Mouse (Mus musculus) heart, postnatal 14 days (tissue): Measurements from ENCODE around the gene Ifi35. TPM values are rescaled to one million over a fixed set of nuclear protein-coding genes. Genes with fewer than 3 reads are reported as not detected.

Experiments
- DNase-seq, 2 experiments: peaks; one replicate each; pipeline ENCODE4 v3.0.0; 2021 to 2022
- intact Hi-C: fragments of 180-260 bp; cut with DNase I; formaldehyde crosslinking; loops from one replicate; pipeline ENCODE4 v1.15.1; 2025
- microRNA-seq, 2 experiments: library from miRNA; unstranded; fragments of <30 nt; microRNA quantifications; one replicate each; pipeline ENCODE4 v1.2.0; 2021 to 2022
- total RNA-seq, 2 experiments: library from RNA; stranded (reverse); gene quantifications; 2 replicates each; pipeline ENCODE4 v1.2.3; 2021

The Ifi35 gene
- total RNA-seq, 2 experiments from 2014 or later = 12.2 TPM

GRCm38 (mm10) chr11:101507090-101507489, 58.9 kb downstream of the Ifi35 start:
- DNase-seq = no peak
- intact Hi-C loops = no loop called here

Small RNA genes lying within 50 kb of the gene (microRNA-seq; reads per million reads assigned to microRNA genes)
- 0.12 to 5.1 reads per million in 2 experiments for gene Mir6929

Other genes with a start within 250 kb of the Ifi35 start
- 10 to 100 TPM; 24.0 to 27.5 TPM for gene Ezh1, start 221.9 kb upstream of the Ifi35 start, total RNA-seq
- gene Ramp2, start 202.4 kb upstream of the Ifi35 start, total RNA-seq = 100 to 1,000 TPM; 149 to 167 TPM
- 10 to 100 TPM; 76.4 to 81.0 TPM for gene Vps25, start 194.7 kb upstream of the Ifi35 start, total RNA-seq
- gene Wnk4, start 187.8 kb upstream of the Ifi35 start, total RNA-seq = 10 to 100 TPM in 1 of 2 experiments, 1 to 10 TPM in 1; 7.0 to 11.7 TPM
- under 1 TPM; 0.24 to 0.39 TPM for gene Cntd1, start 169.4 kb upstream of the Ifi35 start, total RNA-seq
- gene Coa3, start 169.3 kb upstream of the Ifi35 start, total RNA-seq = 10 to 100 TPM; 84.0 to 89.7 TPM
- 10 to 100 TPM; 90.0 to 96.3 TPM for gene Becn1, start 146.1 kb upstream of the Ifi35 start, total RNA-seq
- 10 to 100 TPM; 80.9 to 96.0 TPM for gene Psme3, start 132.2 kb upstream of the Ifi35 start, total RNA-seq
- 1 to 10 TPM; 3.1 to 3.2 TPM for gene Aoc2, start 123.3 kb upstream of the Ifi35 start, total RNA-seq
- gene Aoc3, start 117.8 kb upstream of the Ifi35 start, total RNA-seq = 10 to 100 TPM; 36.9 to 42.0 TPM
- gene G6pc, start 80.8 kb upstream of the Ifi35 start, total RNA-seq = not detected
- 10 to 100 TPM; 14.2 to 21.3 TPM for gene Aarsd1, start 30.8 kb upstream of the Ifi35 start, total RNA-seq
- 10 to 100 TPM in 1 of 2 experiments, 1 to 10 TPM in 1; 3.2 to 11.2 TPM for gene Gm27029, start 23.6 kb upstream of the Ifi35 start, total RNA-seq
- gene Rundc1, start 23.3 kb upstream of the Ifi35 start, total RNA-seq = 10 to 100 TPM; 10.8 to 11.1 TPM
- 10 to 100 TPM; 60.2 to 61.2 TPM for gene Ptges3l, start 23.1 kb upstream of the Ifi35 start, total RNA-seq
- gene Rpl27, start 6.1 kb upstream of the Ifi35 start, total RNA-seq = 10 to 100 TPM; 49.7 to 52.9 TPM
- 1 to 10 TPM; 5.9 to 6.7 TPM for gene Rnd2, start 16.6 kb downstream of the Ifi35 start, total RNA-seq
- gene Vat1, start 17.8 kb downstream of the Ifi35 start, total RNA-seq = 10 to 100 TPM; 31.8 to 33.0 TPM
- gene Brca1, start 103.5 kb downstream of the Ifi35 start, total RNA-seq = 1 to 10 TPM; 1.2 to 1.7 TPM
- 100 to 1,000 TPM in 1 of 2 experiments, 10 to 100 TPM in 1; 98.4 to 103 TPM for gene Nbr1, start 103.7 kb downstream of the Ifi35 start, total RNA-seq
- 1 to 10 TPM; 3.0 to 3.2 TPM for gene Tmem106a, start 133.8 kb downstream of the Ifi35 start, total RNA-seq
- gene Gm11634, start 150.8 kb downstream of the Ifi35 start, total RNA-seq = not detected
- gene Rdm1, start 178.8 kb downstream of the Ifi35 start, total RNA-seq = 10 to 100 TPM; 32.1 to 35.6 TPM
- 10 to 100 TPM; 28.6 to 29.6 TPM for gene Arl4d, start 217.1 kb downstream of the Ifi35 start, total RNA-seq